Mouse (Mus musculus): Measurements from ENCODE around the gene Asah2. TPM values are rescaled to one million over a fixed set of nuclear protein-coding genes. Genes with fewer than 3 reads are reported as not detected.
"Not testable (repeated sequence)": the region's sequence is repeated elsewhere in the genome, so short reads cannot be mapped to it uniquely, and the experiment has no call there.

Asah2 gene
- polyA plus RNA-seq, 1 experiment from 2014 or later, result 3.3 TPM

DNA sequence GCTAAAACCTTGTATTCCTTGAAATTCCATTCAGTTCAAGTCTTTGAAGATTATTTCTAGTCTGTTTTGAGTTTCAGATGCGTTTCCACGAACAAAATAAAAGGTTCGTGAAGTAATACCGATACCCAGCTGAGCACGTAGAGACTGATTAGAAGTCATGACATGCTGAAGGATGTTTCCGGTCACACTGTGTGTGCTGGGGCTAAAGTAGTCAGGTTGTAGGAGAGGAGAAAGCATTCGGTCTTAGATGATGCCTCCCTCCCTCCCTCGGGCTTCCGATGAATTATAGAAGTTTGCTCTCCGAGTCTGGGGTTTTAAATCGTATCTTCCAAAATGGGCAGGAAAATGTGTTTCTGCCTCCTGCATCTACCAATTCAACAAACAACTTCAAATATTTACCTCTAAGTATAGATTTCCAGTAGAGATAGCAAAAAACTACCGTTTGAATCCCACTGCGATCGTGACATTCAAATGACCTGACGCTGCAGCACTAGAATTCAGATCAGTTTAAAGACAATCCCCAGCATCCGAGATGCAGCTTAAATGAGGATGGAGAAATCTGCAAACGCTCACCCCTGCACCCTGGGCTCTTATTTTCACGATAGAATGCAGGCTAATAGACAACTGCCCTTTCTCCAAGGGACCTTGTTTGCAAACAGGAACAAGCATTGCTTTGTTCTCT lies 5.6 kb downstream of the Asah2 start:
- 25% methylated on average over 18 of the region's 18 CpGs for WGBS
- Histone ChIP-seq H3K36me3 (ENCODE audit: control insufficient read depth, insufficient read depth, low read length) (no peaks in the 10 kb centered on the region), H3K4me3 (ENCODE audit: control insufficient read depth in 1 of 2, insufficient read depth in 1 of 2, low read depth in 1 of 2, low read length in 2 of 2) (peak overlapping the region; percentile 12 to 22; a peak in 2 of 4 replicates), H3K9ac (ENCODE audit: low read length) (peak overlapping the region; percentile 18; the same call in 1 of the 2 replicates), H3K4me1 (ENCODE audit: control insufficient read depth in 2 of 2, insufficient read depth in 2 of 2, low read length in 2 of 2) (peaks cover 6 to 14% of the 10 kb centered on the region in 2 experiments; a peak in 3 of 4 replicates), H3K27me3 (ENCODE audit: control insufficient read depth, insufficient read depth, low read length) (no peaks in the 10 kb centered on the region), H3K9me3 (ENCODE audit: control insufficient read depth, low read length) (no peaks in the 10 kb centered on the region), H3K27ac (replicated peaks in 1 of 2; ENCODE audit: control insufficient read depth in 1 of 2, insufficient read depth in 1 of 2, low read depth in 2 of 2, low read length in 2 of 2) (no peak overlapping the region), H3K4me2 (ENCODE audit: low read length) (peak overlapping the region; percentile 57)
- no peak for ATAC-seq (ENCODE audit: insufficient number of reproducible peaks, insufficient read depth, low FRiP score, low read depth)

DNA sequence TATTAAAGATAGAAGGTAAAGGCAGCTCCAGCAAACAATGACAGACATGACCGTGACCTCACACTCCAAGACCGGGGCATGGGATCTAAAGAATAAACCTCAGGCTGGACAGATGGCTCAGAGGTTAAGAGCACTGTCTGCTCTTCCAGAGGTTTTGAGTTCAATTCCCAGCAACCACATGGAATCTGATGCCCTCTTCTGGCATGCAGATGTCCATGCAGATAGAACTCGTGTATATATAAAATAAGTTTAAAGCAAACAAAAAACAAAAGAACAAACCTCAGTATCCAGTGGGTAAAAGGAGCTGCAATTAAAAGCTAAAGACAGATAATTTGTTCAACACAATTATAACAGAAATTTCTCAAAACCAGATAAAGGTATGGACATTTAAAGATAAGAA lies 9.4 kb downstream of the Asah2 start:
- H3K9me3 ChIP-seq (ENCODE audit: control insufficient read depth, low read length), result no peaks in the 10 kb centered on the region
- ATAC-seq (ENCODE audit: insufficient number of reproducible peaks, insufficient read depth, low FRiP score, low read depth), result no peak
- peaks cover 8% of the 10 kb centered on the region for H3K36me3 ChIP-seq (ENCODE audit: control insufficient read depth, insufficient read depth, low read length)
- no peaks in the 10 kb centered on the region for H3K27me3 ChIP-seq (ENCODE audit: control insufficient read depth, insufficient read depth, low read length)
- no peak overlapping the region for H3K9ac ChIP-seq (ENCODE audit: low read length)
- no peak overlapping the region for H3K4me2 ChIP-seq (ENCODE audit: low read length)
- no peak overlapping the region for H3K4me3 ChIP-seq (ENCODE audit: control insufficient read depth in 1 of 2, insufficient read depth in 1 of 2, low read depth in 1 of 2, low read length in 2 of 2)
- H3K27ac ChIP-seq (replicated peaks in 1 of 2; ENCODE audit: control insufficient read depth in 1 of 2, insufficient read depth in 1 of 2, low read depth in 2 of 2, low read length in 2 of 2), result no peak overlapping the region
- 82% methylated on average over 3 of the region's 3 CpGs for WGBS
- H3K4me1 ChIP-seq (ENCODE audit: control insufficient read depth in 2 of 2, insufficient read depth in 2 of 2, low read length in 2 of 2), result peaks cover 6 to 11% of the 10 kb centered on the region in 2 experiments; a peak in 3 of 4 replicates

DNA sequence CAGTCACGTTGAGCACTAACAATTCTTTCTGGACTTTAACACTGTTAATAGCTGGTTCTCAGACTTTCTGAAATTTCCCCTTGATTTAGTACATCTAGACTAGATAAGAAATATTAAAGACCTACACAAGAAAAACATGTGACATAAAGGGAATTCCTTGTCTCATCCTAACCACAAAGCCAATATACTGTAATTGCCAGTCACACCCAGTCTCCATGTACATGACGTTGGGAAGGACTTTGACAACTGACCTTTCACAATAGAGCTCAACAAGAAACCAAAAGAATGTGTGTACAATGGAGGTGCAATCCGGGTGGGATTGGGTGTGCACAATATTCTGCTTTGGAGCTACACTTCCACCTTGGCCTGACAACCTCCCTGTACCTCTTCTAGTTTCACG lies 15.7 kb downstream of the Asah2 start:
- no peak overlapping the region for H3K4me2 ChIP-seq (ENCODE audit: low read length)
- no peaks in the 10 kb centered on the region for H3K27me3 ChIP-seq (ENCODE audit: control insufficient read depth, insufficient read depth, low read length)
- no peak for ATAC-seq (ENCODE audit: insufficient number of reproducible peaks, insufficient read depth, low FRiP score, low read depth)
- H3K27ac ChIP-seq (replicated peaks in 1 of 2; ENCODE audit: control insufficient read depth in 1 of 2, insufficient read depth in 1 of 2, low read depth in 2 of 2, low read length in 2 of 2), result no peak overlapping the region
- H3K9ac ChIP-seq (ENCODE audit: low read length), result no peak overlapping the region
- peaks cover 8% of the 10 kb centered on the region for H3K36me3 ChIP-seq (ENCODE audit: control insufficient read depth, insufficient read depth, low read length)
- H3K4me1 ChIP-seq (ENCODE audit: control insufficient read depth in 2 of 2, insufficient read depth in 2 of 2, low read length in 2 of 2), result no peaks in the 10 kb centered on the region
- H3K9me3 ChIP-seq (ENCODE audit: control insufficient read depth, low read length), result no peaks in the 10 kb centered on the region
- WGBS, result 81% methylated on average over 4 of the region's 4 CpGs
- H3K4me3 ChIP-seq (ENCODE audit: control insufficient read depth in 1 of 2, insufficient read depth in 1 of 2, low read depth in 1 of 2, low read length in 2 of 2), result no peak overlapping the region

DNA sequence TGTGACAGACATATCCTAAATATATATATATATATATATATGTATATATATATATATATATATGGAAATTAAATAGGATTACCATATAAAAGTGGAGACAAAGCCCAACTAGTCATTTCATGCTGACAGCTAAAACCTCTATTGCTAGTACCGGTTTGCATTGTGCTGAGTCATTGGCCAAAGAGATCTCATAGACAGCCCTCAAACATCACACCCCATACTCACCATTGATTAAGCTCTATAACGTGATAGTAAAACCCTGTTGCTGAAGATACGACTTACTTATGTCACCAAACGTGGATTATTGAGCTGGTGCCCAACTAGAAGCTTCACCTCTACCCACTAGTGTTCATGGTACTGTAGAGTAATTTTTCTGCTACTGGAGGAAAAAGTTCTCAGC lies 17.2 kb downstream of the Asah2 start:
- Histone ChIP-seq H3K9me3 (ENCODE audit: control insufficient read depth, low read length) (no peaks in the 10 kb centered on the region), H3K27ac (replicated peaks in 1 of 2; ENCODE audit: control insufficient read depth in 1 of 2, insufficient read depth in 1 of 2, low read depth in 2 of 2, low read length in 2 of 2) (no peak overlapping the region), H3K27me3 (ENCODE audit: control insufficient read depth, insufficient read depth, low read length) (no peaks in the 10 kb centered on the region), H3K4me2 (ENCODE audit: low read length) (no peak overlapping the region), H3K36me3 (ENCODE audit: control insufficient read depth, insufficient read depth, low read length) (peaks cover 8% of the 10 kb centered on the region), H3K4me3 (ENCODE audit: control insufficient read depth in 1 of 2, insufficient read depth in 1 of 2, low read depth in 1 of 2, low read length in 2 of 2) (no peak overlapping the region), H3K9ac (ENCODE audit: low read length) (no peak overlapping the region), H3K4me1 (ENCODE audit: control insufficient read depth in 2 of 2, insufficient read depth in 2 of 2, low read length in 2 of 2) (no peaks in the 10 kb centered on the region)
- WGBS, result 85% methylated on average over 4 of the region's 4 CpGs
- no peak for ATAC-seq (ENCODE audit: insufficient number of reproducible peaks, insufficient read depth, low FRiP score, low read depth)

DNA sequence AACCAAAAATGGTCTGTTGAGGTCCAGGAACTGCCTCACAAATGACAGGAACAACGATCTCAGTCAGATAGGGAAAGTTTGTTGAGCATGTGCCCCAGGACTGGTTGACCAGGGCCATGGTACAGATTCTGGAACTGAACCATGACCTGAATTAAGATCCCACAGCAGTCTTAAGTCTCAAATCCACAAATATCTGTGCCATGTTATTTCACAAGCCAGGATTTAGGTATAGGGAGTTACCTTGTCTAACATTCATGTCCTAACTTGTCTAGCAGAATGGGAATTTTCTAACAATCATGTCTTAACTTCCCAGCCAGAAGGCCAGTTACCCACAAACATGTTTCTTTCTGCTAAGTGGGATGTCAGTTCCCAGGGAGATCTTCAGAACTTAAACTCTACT lies 19.4 kb downstream of the Asah2 start:
- ATAC-seq (ENCODE audit: insufficient number of reproducible peaks, insufficient read depth, low FRiP score, low read depth), result no peak
- no peak overlapping the region for H3K27ac ChIP-seq (replicated peaks in 1 of 2; ENCODE audit: control insufficient read depth in 1 of 2, insufficient read depth in 1 of 2, low read depth in 2 of 2, low read length in 2 of 2)
- H3K4me3 ChIP-seq (ENCODE audit: control insufficient read depth in 1 of 2, insufficient read depth in 1 of 2, low read depth in 1 of 2, low read length in 2 of 2), result no peak overlapping the region
- H3K4me1 ChIP-seq (ENCODE audit: control insufficient read depth in 2 of 2, insufficient read depth in 2 of 2, low read length in 2 of 2), result no peaks in the 10 kb centered on the region
- no peak overlapping the region for H3K4me2 ChIP-seq (ENCODE audit: low read length)
- H3K27me3 ChIP-seq (ENCODE audit: control insufficient read depth, insufficient read depth, low read length), result no peaks in the 10 kb centered on the region
- H3K36me3 ChIP-seq (ENCODE audit: control insufficient read depth, insufficient read depth, low read length), result no peaks in the 10 kb centered on the region; the same call in 1 of the 2 replicates
- 69% methylated on average over 1 of the region's 1 CpGs for WGBS
- H3K9ac ChIP-seq (ENCODE audit: low read length), result no peak overlapping the region
- no peaks in the 10 kb centered on the region for H3K9me3 ChIP-seq (ENCODE audit: control insufficient read depth, low read length)

DNA sequence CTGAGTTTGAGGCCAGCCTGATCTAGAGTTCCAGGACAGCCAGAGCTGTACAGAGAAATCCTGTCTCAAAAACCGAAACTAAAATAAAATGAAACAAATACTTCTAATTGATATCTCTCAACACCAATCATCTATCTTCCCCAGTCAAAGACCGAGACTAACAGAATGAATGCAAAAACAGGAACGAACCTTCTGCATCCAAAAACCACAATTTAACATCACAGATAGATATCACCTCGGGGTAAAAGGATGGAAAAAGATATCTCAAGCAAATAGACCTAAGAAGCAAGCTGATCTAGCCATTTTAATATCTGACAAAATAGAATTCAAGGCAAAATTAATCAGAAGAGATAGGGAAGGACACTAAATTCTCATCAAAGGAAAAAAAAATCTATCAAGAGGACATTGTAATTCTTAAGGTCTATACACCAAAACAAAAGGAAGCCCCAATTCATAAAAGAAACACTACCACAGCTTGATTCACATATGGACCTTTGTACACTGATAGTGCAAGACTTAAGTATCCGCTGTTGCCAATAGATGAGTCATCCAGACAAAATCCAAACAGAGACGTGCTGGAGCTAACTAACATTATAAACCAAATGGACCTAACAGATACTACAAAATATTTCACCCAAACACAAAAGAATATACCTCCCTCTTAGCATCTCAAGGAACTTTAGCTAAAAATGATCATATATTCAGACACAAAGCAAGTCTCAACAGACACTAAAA lies 20.1 kb downstream of the Asah2 start:
- H3K9me3 ChIP-seq (ENCODE audit: control insufficient read depth, low read length), result no peaks in the 10 kb centered on the region
- no peak overlapping the region for H3K9ac ChIP-seq (ENCODE audit: low read length)
- 78% methylated on average over 6 of the region's 6 CpGs for WGBS
- no peak for ATAC-seq (ENCODE audit: insufficient number of reproducible peaks, insufficient read depth, low FRiP score, low read depth)
- H3K4me2 ChIP-seq (ENCODE audit: low read length), result no peak overlapping the region
- H3K27ac ChIP-seq (replicated peaks in 1 of 2; ENCODE audit: control insufficient read depth in 1 of 2, insufficient read depth in 1 of 2, low read depth in 2 of 2, low read length in 2 of 2), result no peak overlapping the region
- no peak overlapping the region for H3K4me3 ChIP-seq (ENCODE audit: control insufficient read depth in 1 of 2, insufficient read depth in 1 of 2, low read depth in 1 of 2, low read length in 2 of 2)
- H3K4me1 ChIP-seq (ENCODE audit: control insufficient read depth in 2 of 2, insufficient read depth in 2 of 2, low read length in 2 of 2), result no peaks in the 10 kb centered on the region
- no peaks in the 10 kb centered on the region for H3K27me3 ChIP-seq (ENCODE audit: control insufficient read depth, insufficient read depth, low read length)
- no peaks in the 10 kb centered on the region for H3K36me3 ChIP-seq (ENCODE audit: control insufficient read depth, insufficient read depth, low read length)

DNA sequence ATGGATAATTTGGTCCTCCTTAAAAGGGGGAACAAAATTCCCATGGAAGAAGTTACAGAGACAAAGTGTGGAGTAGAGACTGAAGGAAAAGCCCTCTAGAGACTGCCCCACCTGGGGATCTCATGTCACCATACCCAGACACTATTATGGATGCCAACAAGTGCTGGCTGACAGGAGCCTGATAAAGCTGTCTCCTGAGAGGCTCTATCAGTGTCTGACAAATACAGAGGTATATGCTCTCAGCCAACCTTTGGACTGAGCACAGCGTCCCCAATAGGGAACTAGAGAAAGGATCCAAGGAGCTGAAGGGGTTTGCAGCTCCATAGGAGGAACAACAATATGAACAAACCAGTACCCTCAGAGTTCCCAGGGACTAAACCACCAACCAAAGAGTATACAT lies 23.2 kb downstream of the Asah2 start:
- not testable (repeated sequence) for H3K4me3 ChIP-seq (ENCODE audit: control insufficient read depth in 1 of 2, insufficient read depth in 1 of 2, low read depth in 1 of 2, low read length in 2 of 2); H3K4me1 ChIP-seq (ENCODE audit: control insufficient read depth in 2 of 2, insufficient read depth in 2 of 2, low read length in 2 of 2); H3K9ac ChIP-seq (ENCODE audit: low read length); H3K9me3 ChIP-seq (ENCODE audit: control insufficient read depth, low read length); H3K36me3 ChIP-seq (ENCODE audit: control insufficient read depth, insufficient read depth, low read length); H3K27me3 ChIP-seq (ENCODE audit: control insufficient read depth, insufficient read depth, low read length); H3K27ac ChIP-seq (replicated peaks in 1 of 2; ENCODE audit: control insufficient read depth in 1 of 2, insufficient read depth in 1 of 2, low read depth in 2 of 2, low read length in 2 of 2); H3K4me2 ChIP-seq (ENCODE audit: low read length); ATAC-seq (ENCODE audit: insufficient number of reproducible peaks, insufficient read depth, low FRiP score, low read depth)
- 44% methylated on average over 1 of the region's 1 CpGs for WGBS
